Mouse (Mus musculus) MEL (cell line): ENCODE data around the gene Pten.

Source experiments
- BHLHE40 ChIP-seq: IDR thresholded peaks from 2 replicates; pipeline ENCODE4 v1.6.1; 2012; ENCODE audit warnings: low read depth, mild to moderate bottlenecking, inconsistent platforms, low read length, improper control_type of control experiment, borderline replicate concordance
- CHD1 ChIP-seq: IDR thresholded peaks from 2 replicates; pipeline ENCODE4 v1.6.1; 2012; ENCODE audit warnings: low read depth, mild to moderate bottlenecking, inconsistent platforms, low read length, improper control_type of control experiment
- CHD2 ChIP-seq: IDR thresholded peaks from 2 replicates; pipeline ENCODE4 v1.6.1; 2011; ENCODE audit warnings: low read length, improper control_type of control experiment
- CTCF ChIP-seq, 3 experiments: IDR thresholded peaks in 2 of 3; conservative IDR thresholded peaks in 1 of 3; 2 replicates each; pipeline ENCODE4 v1.5.1; 2011 to 2012; ENCODE audit warnings: low read length in 3 of 3, low read depth in 2 of 3, mild to moderate bottlenecking in 2 of 3, improper control_type of control experiment in 1 of 3, inconsistent platforms in 1 of 3, mixed read lengths in 1 of 3, moderate library complexity in 1 of 3; ENCODE audit not compliant: control insufficient read depth in 1 of 3, insufficient read depth in 1 of 3, poor library complexity in 1 of 3, severe bottlenecking in 1 of 3
- ELF1 ChIP-seq: IDR thresholded peaks from 2 replicates; pipeline ENCODE4 v1.6.1; 2014; ENCODE audit warnings: low read depth, mild to moderate bottlenecking, inconsistent platforms, low read length, improper control_type of control experiment, moderate library complexity
- EP300 ChIP-seq, 2 experiments: IDR thresholded peaks; 2 replicates each; pipeline ENCODE4 v1.6.1; 2011; ENCODE audit warnings: improper control_type of control experiment in 2 of 2, low read length in 2 of 2, low read depth in 1 of 2, mild to moderate bottlenecking in 1 of 2
- HCFC1 ChIP-seq: IDR thresholded peaks from 2 replicates; pipeline ENCODE4 v1.6.1; 2012; ENCODE audit warnings: low read depth, mild to moderate bottlenecking, inconsistent platforms, low read length, improper control_type of control experiment, moderate library complexity
- KAT2A ChIP-seq: conservative IDR thresholded peaks from 2 replicates; pipeline ENCODE4 v1.6.1; 2012; ENCODE audit warnings: low read depth, low read length, improper control_type of control experiment, inconsistent platforms
- MAFK ChIP-seq: IDR thresholded peaks from 2 replicates; pipeline ENCODE4 v1.6.1; 2011; ENCODE audit warnings: low read depth, mild to moderate bottlenecking, low read length, improper control_type of control experiment, borderline replicate concordance
- POLR2A ChIP-seq, 2 experiments: IDR thresholded peaks; 2 replicates each; pipeline ENCODE4 v1.6.1; 2011 to 2012; ENCODE audit warnings: low read length in 2 of 2, mild to moderate bottlenecking in 2 of 2, control low read depth in 1 of 2, improper control_type of control experiment in 1 of 2, low read depth in 1 of 2, moderate library complexity in 1 of 2; ENCODE audit not compliant: control insufficient read depth in 1 of 2, insufficient read depth in 1 of 2, poor library complexity in 1 of 2
- TCF12 ChIP-seq: IDR thresholded peaks from 2 replicates; pipeline ENCODE4 v1.6.1; 2014; ENCODE audit warnings: low read depth, mild to moderate bottlenecking, inconsistent platforms, low read length, improper control_type of control experiment, moderate library complexity
- UBTF ChIP-seq: IDR thresholded peaks from 2 replicates; pipeline ENCODE4 v1.6.1; 2012; ENCODE audit warnings: low read depth, mild to moderate bottlenecking, inconsistent platforms, low read length, improper control_type of control experiment, moderate library complexity, borderline replicate concordance; ENCODE audit not compliant: insufficient read depth
- ZNF384 ChIP-seq: IDR thresholded peaks from 2 replicates; pipeline ENCODE4 v1.6.1; 2012; ENCODE audit warnings: low read depth, mild to moderate bottlenecking, inconsistent platforms, low read length, improper control_type of control experiment

GRCm38 (mm10) chr19:32755792-32756635 lies 1.3 kb upstream of the Pten start:
- TF ChIP-seq CHD1 (no peak), UBTF (peak; percentile 52; the same call in 1 of the 2 replicates), ELF1 (no peak), POLR2A (IDR thresholded peaks at IDR 0.05; ENCODE audit: control insufficient read depth in 1 of 2, insufficient read depth in 1 of 2, low read depth in 1 of 2, low read length in 2 of 2, poor library complexity in 1 of 2) (peak; percentile 93 to 97), CHD2 (0 out of 2 replicates have a peak, but pooled peaks have one; percentile 12), CTCF (IDR thresholded peaks at IDR 0.05 in 2 of 3, conservative IDR thresholded peaks at IDR 0.05 in 1 of 3; ENCODE audit: control insufficient read depth in 1 of 3, insufficient read depth in 1 of 3, low read depth in 2 of 3, low read length in 3 of 3, poor library complexity in 1 of 3, severe bottlenecking in 1 of 3) (peak in 2 of 3 experiments; percentile 30 to 47; a peak in 4 of 6 replicates), BHLHE40 (peak; percentile 94), KAT2A (peak; percentile 91), HCFC1 (peak; percentile 76), MAFK (no peak), TCF12 (peak; percentile 82), EP300 (IDR thresholded peaks at IDR 0.05; ENCODE audit: low read depth in 1 of 2, low read length in 2 of 2) (0 out of 4 replicates have a peak, but pooled peaks of 1 of the 2 experiments have one; percentile 23), ZNF384 (no peak)
